Mouse (Mus musculus) gastrocnemius, postnatal 14 days (tissue): ENCODE results near the gene H2-Eb2. TPM values are rescaled to one million over a fixed set of nuclear protein-coding genes. Genes with fewer than 3 reads are reported as not detected.

Experiments used
- total RNA-seq, 2 experiments: library from RNA; stranded (reverse); gene quantifications; 2 replicates each; pipeline ENCODE4 v1.2.3; 2021

The H2-Eb2 gene
- total RNA-seq, 2 experiments from 2014 or later = not detected

Other genes starting within 250 kb of the H2-Eb2 start
- not detected for gene H2-Oa, start 233.3 kb upstream of the H2-Eb2 start, total RNA-seq
- 1 to 10 TPM; 2.3 to 3.6 TPM for gene H2-DMa, start 206.1 kb upstream of the H2-Eb2 start, total RNA-seq
- 10 to 100 TPM; 75.2 to 75.5 TPM for gene Brd2, start 203.0 kb upstream of the H2-Eb2 start, total RNA-seq
- gene H2-DMb2, start 182.4 kb upstream of the H2-Eb2 start, total RNA-seq = under 1 TPM; 0.45 to 0.47 TPM
- gene H2-DMb1, start 172.6 kb upstream of the H2-Eb2 start, total RNA-seq = 1 to 10 TPM; 1.0 to 1.4 TPM
- gene Tap1, start 138.1 kb upstream of the H2-Eb2 start, total RNA-seq = 1 to 10 TPM; 1.7 to 2.6 TPM
- 1 to 10 TPM; 1.8 to 2.0 TPM for gene Psmb9, start 137.9 kb upstream of the H2-Eb2 start, total RNA-seq
- gene Psmb8, start 127.9 kb upstream of the H2-Eb2 start, total RNA-seq = 1 to 10 TPM; 2.9 to 3.4 TPM
- gene Tap2, start 122.1 kb upstream of the H2-Eb2 start, total RNA-seq = 1 to 10 TPM; 4.7 to 5.3 TPM
- gene H2-Ob, start 86.8 kb upstream of the H2-Eb2 start, total RNA-seq = under 1 TPM in 1 of 2 experiments, not detected in 1; 0.13 TPM
- gene H2-Ab1, start 68.0 kb upstream of the H2-Eb2 start, total RNA-seq = 1 to 10 TPM; 2.8 to 3.1 TPM
- gene H2-Aa, start 37.8 kb upstream of the H2-Eb2 start, total RNA-seq = 1 to 10 TPM; 2.8 to 3.9 TPM
- 1 to 10 TPM; 2.8 to 3.7 TPM for gene H2-Eb1, start 19.8 kb upstream of the H2-Eb2 start, total RNA-seq
- under 1 TPM; 0.39 to 0.42 TPM for gene Btnl2, start 29.2 kb downstream of the H2-Eb2 start, total RNA-seq
- not detected for gene Btnl1, start 51.5 kb downstream of the H2-Eb2 start, total RNA-seq
- gene BC051142, start 73.2 kb downstream of the H2-Eb2 start, total RNA-seq = under 1 TPM in 1 of 2 experiments, not detected in 1; 0.21 TPM
- gene Btnl4, start 151.7 kb downstream of the H2-Eb2 start, total RNA-seq = not detected
- gene Btnl6, start 191.7 kb downstream of the H2-Eb2 start, total RNA-seq = not detected
- gene Notch4, start 238.6 kb downstream of the H2-Eb2 start, total RNA-seq = 10 to 100 TPM; 15.7 to 27.3 TPM